Mouse (Mus musculus) lung, embryonic 14.5 days (tissue): ENCODE results near the gene Col7a1. TPM values are rescaled to one million over a fixed set of nuclear protein-coding genes. Genes with fewer than 3 reads are reported as not detected.
A peak's percentile ranks its signal among the peaks of the same experiment; 100 is the strongest.

Source experiments
- ATAC-seq: fragments of 200-750 bp; cut with Nextera tagmentation; 2 replicates; pipeline ENCODE4 v1.8.0; 2017; ENCODE audit warnings: mild to moderate bottlenecking, moderate TSS enrichment, moderate library complexity; ENCODE audit not compliant: insufficient read depth
- DNase-seq: peaks from one replicate; pipeline ENCODE4 v3.0.0-alpha.2; 2015
- H3K27ac ChIP-seq: fragments of 300-500 bp; sonication (generic); 2 replicates; pipeline ENCODE4 v1.5.1; 2014; ENCODE audit warnings: low read depth, mild to moderate bottlenecking, moderate library complexity
- H3K27me3 ChIP-seq: fragments of 300-500 bp; sonication (generic); 2 replicates; pipeline ENCODE4 v1.6.1; 2014; ENCODE audit warnings: low read length, control low read depth; ENCODE audit not compliant: insufficient read depth
- H3K36me3 ChIP-seq: fragments of 300-500 bp; sonication (generic); 2 replicates; pipeline ENCODE4 v1.6.1; 2014; ENCODE audit warnings: control low read depth; ENCODE audit not compliant: insufficient read depth
- H3K4me1 ChIP-seq: fragments of 300-500 bp; sonication (generic); 2 replicates; pipeline ENCODE4 v1.6.1; 2014; ENCODE audit warnings: antibody characterized with exemption, control low read depth; ENCODE audit not compliant: insufficient read depth
- H3K4me2 ChIP-seq: fragments of 300-500 bp; sonication (generic); 2 replicates; pipeline ENCODE4 v1.6.1; 2014; ENCODE audit warnings: mild to moderate bottlenecking
- H3K4me3 ChIP-seq: fragments of 300-500 bp; sonication (generic); 2 replicates; pipeline ENCODE4 v1.5.1; 2014; ENCODE audit warnings: low read depth, low read length
- H3K9ac ChIP-seq: fragments of 300-500 bp; sonication (generic); 2 replicates; pipeline ENCODE4 v1.6.1; 2014
- H3K9me3 ChIP-seq: fragments of 300-500 bp; sonication (generic); 2 replicates; pipeline ENCODE4 v1.6.1; 2016; ENCODE audit warnings: low read depth, low read length, control low read depth
- CTCF ChIP-seq: IDR thresholded peaks from 2 replicates; pipeline ENCODE4 v1.5.1; 2016; ENCODE audit warnings: antibody characterized with exemption, low read depth
- WGBS: fragments of 180-500 bp; shearing (Covaris S2); extraction: QIAGEN DNeasy Blood & Tissue Kit; methylation state at CpG from one replicate; pipeline ENCODE4 v1.1.7; 2014; 5-methylcytosine and 5-hydroxymethylcytosine counted together
- polyA plus RNA-seq: library from polyadenylated mRNA; unstranded; fragments of >200 nt; fragmentation: Nextera tagmentation; extraction: Ambion mirVana; gene quantifications from 2 replicates; pipeline ENCODE4 v1.2.1, GENCODE M21; 2014

Col7a1 gene
- polyA plus RNA-seq, 1 experiment from 2014 or later: 1.7 TPM

DNA sequence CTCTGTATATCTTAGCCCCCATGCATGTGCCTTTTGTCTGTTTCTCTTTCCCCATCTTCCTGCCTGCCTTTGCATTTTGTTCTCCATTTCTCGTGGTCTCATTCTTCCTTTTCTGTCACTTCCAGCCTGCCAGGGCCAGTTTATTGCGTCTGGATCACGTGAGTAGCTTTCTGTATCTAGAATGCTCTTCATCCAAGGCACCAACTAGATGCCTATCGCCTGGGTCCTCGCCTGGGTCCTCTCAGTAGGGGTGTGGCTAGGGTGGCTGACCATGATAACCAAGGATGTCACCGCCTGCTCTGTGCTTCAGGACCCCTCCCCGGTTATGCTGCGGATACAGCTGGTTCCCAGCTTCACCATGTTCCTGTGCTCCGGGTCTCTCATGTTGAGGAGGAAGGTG, 29.8 kb downstream of the Col7a1 start:
- ATAC-seq: no peak
- H3K4me2 ChIP-seq: no peak overlapping the region
- WGBS: 71% methylated on average over 9 of the region's 9 CpGs

DNA sequence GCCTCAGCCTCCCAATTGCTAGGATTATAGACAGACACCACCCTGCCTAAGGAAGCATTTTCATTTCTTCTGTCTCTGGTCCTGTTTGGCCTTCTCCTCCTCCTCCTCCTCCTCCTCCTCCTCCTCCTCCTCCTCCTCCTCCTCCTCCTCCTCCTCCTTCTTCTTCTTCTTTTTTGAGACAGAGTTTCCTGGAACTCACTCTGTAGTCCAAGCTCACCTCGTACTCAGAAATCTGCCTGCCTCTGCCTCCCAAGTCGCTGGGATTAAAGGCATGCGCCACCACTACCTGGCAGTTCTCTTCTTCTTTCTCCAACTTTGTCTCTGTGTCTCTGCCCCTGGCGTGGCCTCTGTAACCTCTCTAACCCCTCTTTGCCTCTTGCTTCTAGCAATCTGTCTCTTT, 32.3 kb downstream of the Col7a1 start, which contains the start of gene Ucn2:
Gene Ucn2, plus strand, starts transcription at position 301 of the 400 bp plus-strand sequence.
- 74% methylated on average over 4 of the region's 4 CpGs for WGBS
- H3K4me3 ChIP-seq: no peak within 1 kb of the TSS
- DNase-seq (no peak), ATAC-seq (no peak)
- H3K27ac ChIP-seq: no peak within 1 kb of the TSS
- no peaks in the 10 kb centered on the region for H3K9me3 ChIP-seq
- no peak within 1 kb of the TSS for H3K4me2 ChIP-seq
- no peak within 1 kb of the TSS for H3K9ac ChIP-seq
- no peak for TF ChIP-seq CTCF
- H3K4me1 ChIP-seq: 0 out of 2 replicates have a peak, but pooled peaks cover 2% of the 10 kb centered on the region
- no peaks in the 10 kb centered on the region for H3K36me3 ChIP-seq
- no peaks in the 10 kb centered on the region for H3K27me3 ChIP-seq

More for the DNA sequence above, 29.8 kb downstream of the Col7a1 start:
- no peaks in the 10 kb centered on the region for H3K9me3 ChIP-seq
- H3K9ac ChIP-seq: no peak overlapping the region
- H3K27me3 ChIP-seq: no peaks in the 10 kb centered on the region
- H3K27ac ChIP-seq: no peak overlapping the region
- TF ChIP-seq CTCF: no peak
- no peaks in the 10 kb centered on the region for H3K36me3 ChIP-seq
- no peak overlapping the region for H3K4me3 ChIP-seq
- no peaks in the 10 kb centered on the region for H3K4me1 ChIP-seq
- DNase-seq: no peak

DNA sequence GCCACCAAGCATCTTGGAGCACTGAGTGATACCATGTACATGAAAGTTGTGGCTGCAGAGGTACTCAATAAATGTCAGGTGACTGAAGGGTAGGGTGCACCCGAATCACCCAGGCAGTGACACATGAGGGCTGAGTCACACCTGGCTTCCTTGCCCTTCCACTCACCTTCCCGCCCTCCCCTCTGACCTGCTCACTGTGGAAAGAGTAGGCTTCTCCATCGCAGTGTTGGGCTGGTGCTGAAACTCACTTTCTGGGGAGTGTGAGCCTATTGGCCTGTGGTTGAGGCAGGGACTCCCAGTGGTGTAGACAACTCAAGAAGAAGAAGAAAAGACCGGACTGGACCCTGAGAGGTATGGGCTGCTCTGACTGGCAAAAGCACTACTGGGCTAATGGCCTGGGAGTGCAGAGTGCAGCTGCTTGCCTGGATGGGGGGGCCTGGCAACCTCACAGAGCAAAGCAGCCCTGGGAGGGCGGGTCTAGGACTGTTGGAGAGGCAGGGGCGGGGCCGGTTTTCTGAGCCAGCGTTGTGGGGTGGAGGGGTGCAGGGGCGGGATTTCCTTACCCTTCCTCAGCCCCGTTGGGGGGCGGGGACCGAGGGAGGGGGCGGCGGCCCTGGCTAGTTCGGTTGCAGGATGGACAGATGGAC, 34.4 kb downstream of the Col7a1 start:
- TF ChIP-seq CTCF: no peak
- Histone ChIP-seq H3K27me3 (no peaks in the 10 kb centered on the region), H3K9ac (no peak overlapping the region; the same call in 1 of the 2 replicates), H3K36me3 (no peaks in the 10 kb centered on the region), H3K4me2 (peak overlapping the region; percentile 50), H3K9me3 (no peaks in the 10 kb centered on the region), H3K27ac (no peak overlapping the region), H3K4me1 (peaks cover 9% of the 10 kb centered on the region; the same call in 1 of the 2 replicates), H3K4me3 (peak overlapping the region; percentile 10; the same call in 1 of the 2 replicates)
- 26% methylated on average over 15 of the region's 15 CpGs for WGBS
- no peak for ATAC-seq
- DNase-seq: peak; percentile 66

GRCm38 (mm10) chr9:108989802-108990461, 36.5 kb downstream of the Col7a1 start:
- no peaks in the 10 kb centered on the region for H3K27me3 ChIP-seq
- DNase-seq (no peak), ATAC-seq (no peak)
- H3K36me3 ChIP-seq: no peaks in the 10 kb centered on the region
- no peak overlapping the region for H3K4me2 ChIP-seq
- TF ChIP-seq CTCF: no peak
- H3K9ac ChIP-seq: no peak overlapping the region
- peaks cover 14% of the 10 kb centered on the region; the same call in 1 of the 2 replicates for H3K4me1 ChIP-seq
- 75% methylated on average over 4 of the region's 4 CpGs for WGBS
- no peaks in the 10 kb centered on the region for H3K9me3 ChIP-seq
- H3K4me3 ChIP-seq: no peak overlapping the region
- peak overlapping the region; percentile 88; the same call in 1 of the 2 replicates for H3K27ac ChIP-seq

DNA sequence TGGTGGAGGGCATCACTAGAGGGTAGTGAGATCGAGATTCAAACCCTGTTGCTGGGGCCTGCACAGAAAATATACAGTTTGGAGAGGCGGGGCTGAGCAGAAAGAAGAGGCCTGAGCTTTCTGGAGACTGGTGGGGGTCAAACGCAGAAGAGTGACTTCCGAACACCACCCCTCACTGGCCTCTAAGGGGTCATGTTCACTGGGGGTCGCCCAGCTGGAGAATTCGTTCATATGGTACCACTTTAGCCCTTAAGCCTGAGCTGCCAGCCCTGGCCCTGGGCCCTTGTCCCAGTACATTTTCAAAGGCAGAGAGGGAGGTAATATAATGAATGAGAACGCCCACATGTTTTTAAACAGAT, 37.1 kb downstream of the Col7a1 start:
- Histone ChIP-seq H3K9me3 (no peaks in the 10 kb centered on the region), H3K4me1 (peaks cover 14% of the 10 kb centered on the region; the same call in 1 of the 2 replicates), H3K9ac (0 out of 2 replicates have a peak overlapping the region, but pooled peaks have one; percentile 18), H3K36me3 (no peaks in the 10 kb centered on the region), H3K27ac (peak overlapping the region; percentile 88; the same call in 1 of the 2 replicates), H3K4me2 (peak overlapping the region; percentile 91), H3K4me3 (no peak overlapping the region), H3K27me3 (no peaks in the 10 kb centered on the region)
- TF ChIP-seq CTCF: no peak
- ATAC-seq (no peak), DNase-seq (no peak)
- 64% methylated on average over 7 of the region's 7 CpGs for WGBS

DNA sequence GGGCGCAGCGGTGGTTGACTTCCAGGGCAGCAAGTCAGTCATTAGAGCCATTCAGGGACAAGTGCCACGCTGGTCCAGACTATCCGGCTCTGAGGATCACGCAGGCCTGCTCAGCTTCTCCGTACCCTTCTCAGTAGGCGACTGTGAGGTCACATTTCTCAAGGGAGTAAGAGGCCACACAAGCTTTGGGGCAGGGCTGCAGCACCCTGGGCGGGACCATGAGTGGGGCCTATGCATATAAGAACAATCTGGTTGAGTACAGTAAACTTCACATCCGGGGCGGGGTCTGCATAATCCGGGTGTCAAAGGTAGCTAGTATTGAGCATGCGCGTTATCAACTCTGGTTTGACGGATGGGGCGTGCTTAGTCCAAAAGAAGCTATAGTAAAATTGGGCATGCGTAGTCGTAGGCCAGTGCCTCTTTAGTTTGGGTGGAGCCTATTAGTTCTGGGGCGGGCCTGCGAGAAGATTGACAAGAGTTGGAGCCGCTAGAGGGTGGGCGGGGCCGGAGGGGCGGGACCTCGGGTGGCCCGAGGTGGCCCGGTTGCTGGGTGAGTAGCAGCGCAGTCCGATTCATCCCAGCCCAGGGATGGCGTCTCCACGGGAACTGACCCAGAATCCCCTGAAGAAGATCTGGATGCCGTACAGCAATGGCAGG, 38.2 kb downstream of the Col7a1 start, which contains the start of gene Pfkfb4:
Gene Pfkfb4, plus strand, starts transcription at position 351 of the 657 bp plus-strand sequence.
- no peak for TF ChIP-seq CTCF
- Histone ChIP-seq H3K4me2 (peak within 1 kb of the TSS; percentile 91), H3K27me3 (no peaks in the 10 kb centered on the region), H3K4me3 (peak within 1 kb of the TSS; percentile 55), H3K9me3 (no peaks in the 10 kb centered on the region), H3K4me1 (peaks cover 14% of the 10 kb centered on the region; the same call in 1 of the 2 replicates), H3K27ac (peak within 1 kb of the TSS; percentile 88), H3K9ac (peak within 1 kb of the TSS; percentile 54), H3K36me3 (no peaks in the 10 kb centered on the region)
- WGBS: 1% methylated on average over 31 of the region's 31 CpGs
- ATAC-seq (peak; percentile 97), DNase-seq (peak; percentile 100)

GRCm38 (mm10) chr9:108992085-108992469, 38.7 kb downstream of the Col7a1 start:
- Histone ChIP-seq H3K9ac (peak overlapping the region; percentile 54), H3K36me3 (no peaks in the 10 kb centered on the region), H3K4me3 (peak overlapping the region; percentile 55), H3K27me3 (no peaks in the 10 kb centered on the region), H3K9me3 (no peaks in the 10 kb centered on the region), H3K4me1 (peaks cover 14% of the 10 kb centered on the region; the same call in 1 of the 2 replicates), H3K4me2 (peak overlapping the region; percentile 91), H3K27ac (peak overlapping the region; percentile 42)
- ATAC-seq (no peak), DNase-seq (no peak)
- WGBS: 9% methylated on average over 18 of the region's 18 CpGs
- TF ChIP-seq CTCF: no peak
